Mouse (Mus musculus) CH12.LX (cell line): ENCODE measurements around the gene Entpd3. TPM values are rescaled to one million over a fixed set of nuclear protein-coding genes. Genes with fewer than 3 reads are reported as not detected.

Source experiments
- DNase-seq: peaks from one replicate; pipeline ENCODE4 v3.0.0-alpha.2; 2013; ENCODE audit errors: extremely low read depth
- H3K27ac ChIP-seq: 2 replicates; pipeline ENCODE4 v1.5.1; 2012; ENCODE audit warnings: low read depth, mild to moderate bottlenecking, control low read depth, moderate library complexity; ENCODE audit not compliant: insufficient read depth
- H3K27me3 ChIP-seq: replicated peaks from 2 replicates; pipeline ENCODE3; 2012; ENCODE audit warnings: inconsistent platforms
- H3K36me3 ChIP-seq, 2 experiments: replicated peaks in 1 of 2; 2 replicates each; pipeline versions ENCODE3 to v1.6.1; 2012; ENCODE audit warnings: inconsistent platforms in 1 of 2, low read length in 1 of 2, mild to moderate bottlenecking in 1 of 2, mixed read lengths in 1 of 2, moderate library complexity in 1 of 2; ENCODE audit not compliant: control insufficient read depth in 1 of 2, insufficient read depth in 1 of 2
- H3K4me1 ChIP-seq, 2 experiments: 2 replicates each; pipeline ENCODE4 v1.6.1; 2012; ENCODE audit warnings: inconsistent platforms in 1 of 2, moderate library complexity in 1 of 2; ENCODE audit not compliant: insufficient read depth in 2 of 2, control insufficient read depth in 1 of 2
- H3K4me2 ChIP-seq: 2 replicates; pipeline ENCODE4 v1.6.1; 2012; ENCODE audit warnings: low read depth, mild to moderate bottlenecking, control low read depth; ENCODE audit not compliant: poor library complexity, insufficient read depth, severe bottlenecking
- H3K4me3 ChIP-seq, 3 experiments: fragments of 150-350 bp in 1 of 3; sonication (generic) in 1 of 3; replicated peaks in 1 of 3; 2 replicates each; pipeline versions ENCODE3 to v1.5.1; 2011 to 2012; ENCODE audit warnings: low read depth in 2 of 3, low read length in 2 of 3, mild to moderate bottlenecking in 2 of 3, moderate library complexity in 2 of 3, control low read depth in 1 of 3, improper control_type of control experiment in 1 of 3, inconsistent platforms in 1 of 3, mixed read lengths in 1 of 3; ENCODE audit not compliant: poor library complexity in 1 of 3
- H3K79me2 ChIP-seq: replicated peaks from 2 replicates; pipeline ENCODE4 v1.6.1; 2012; ENCODE audit warnings: mild to moderate bottlenecking, moderate library complexity; ENCODE audit not compliant: control insufficient read depth, poor library complexity, insufficient read depth, severe bottlenecking; ENCODE audit errors: extremely low read depth
- H3K9ac ChIP-seq: 2 replicates; pipeline ENCODE4 v1.6.1; 2012; ENCODE audit warnings: low read depth, mild to moderate bottlenecking, control low read depth, moderate library complexity; ENCODE audit not compliant: insufficient read depth
- H3K9me3 ChIP-seq: replicated peaks from 2 replicates; pipeline ENCODE3; 2012; ENCODE audit warnings: low read length, inconsistent platforms, mixed read lengths
- BHLHE40 ChIP-seq: IDR thresholded peaks from 2 replicates; pipeline ENCODE4 v1.6.1; 2011; ENCODE audit warnings: mild to moderate bottlenecking, low read depth, low read length, improper control_type of control experiment
- CTCF ChIP-seq, 2 experiments: IDR thresholded peaks in 1 of 2; conservative IDR thresholded peaks in 1 of 2; 2 replicates each; pipeline ENCODE4 v1.5.1; 2011 to 2012; ENCODE audit warnings: low read depth in 2 of 2, low read length in 2 of 2, improper control_type of control experiment in 1 of 2, inconsistent platforms in 1 of 2, mild to moderate bottlenecking in 1 of 2, moderate library complexity in 1 of 2
- ELF1 ChIP-seq: IDR thresholded peaks from 2 replicates; pipeline ENCODE4 v1.6.1; 2014; ENCODE audit warnings: low read depth, mild to moderate bottlenecking, inconsistent platforms, low read length, improper control_type of control experiment
- EP300 ChIP-seq: IDR thresholded peaks from 2 replicates; pipeline ENCODE4 v1.6.1; 2011; ENCODE audit warnings: low read length, improper control_type of control experiment
- ETS1 ChIP-seq: conservative IDR thresholded peaks from 2 replicates; pipeline ENCODE4 v1.6.1; 2012; ENCODE audit warnings: low read depth, mild to moderate bottlenecking, inconsistent platforms, low read length, improper control_type of control experiment, moderate library complexity
- GABPA ChIP-seq: IDR thresholded peaks from 2 replicates; pipeline ENCODE4 v1.6.1; 2012; ENCODE audit warnings: low read depth, low read length, improper control_type of control experiment, inconsistent platforms; ENCODE audit not compliant: insufficient replicate concordance
- HCFC1 ChIP-seq: IDR thresholded peaks from 2 replicates; pipeline ENCODE4 v1.6.1; 2012; ENCODE audit warnings: low read depth, mild to moderate bottlenecking, inconsistent platforms, low read length, improper control_type of control experiment
- IRF4 ChIP-seq: IDR thresholded peaks from 2 replicates; pipeline ENCODE4 v1.6.1; 2014; ENCODE audit warnings: low read depth, mild to moderate bottlenecking, inconsistent platforms, low read length, improper control_type of control experiment
- JUND ChIP-seq: conservative IDR thresholded peaks from 2 replicates; pipeline ENCODE4 v1.6.1; 2011; ENCODE audit warnings: low read depth, low read length, improper control_type of control experiment
- KAT2A ChIP-seq: IDR thresholded peaks from 2 replicates; pipeline ENCODE4 v1.6.1; 2012; ENCODE audit warnings: low read length, improper control_type of control experiment, inconsistent platforms; ENCODE audit not compliant: insufficient replicate concordance
- MAX ChIP-seq: IDR thresholded peaks from 2 replicates; pipeline ENCODE4 v1.6.1; 2011; ENCODE audit warnings: low read length, improper control_type of control experiment
- MXI1 ChIP-seq: IDR thresholded peaks from 2 replicates; pipeline ENCODE4 v1.6.1; 2011; ENCODE audit warnings: mild to moderate bottlenecking, low read depth, low read length, improper control_type of control experiment
- MYC ChIP-seq: IDR thresholded peaks from 2 replicates; pipeline ENCODE4 v1.6.1; 2011; ENCODE audit warnings: low read depth, mild to moderate bottlenecking, improper control_type of control experiment, low read length
- NRF1 ChIP-seq: IDR thresholded peaks from 2 replicates; pipeline ENCODE4 v1.6.1; 2014; ENCODE audit warnings: low read depth, mild to moderate bottlenecking, inconsistent platforms, low read length, improper control_type of control experiment, moderate library complexity
- PAX5 ChIP-seq: IDR thresholded peaks from 2 replicates; pipeline ENCODE4 v1.6.1; 2012; ENCODE audit warnings: low read length, inconsistent platforms, mixed read lengths
- POLR2A ChIP-seq: IDR thresholded peaks from 2 replicates; pipeline ENCODE4 v1.6.1; 2011; ENCODE audit warnings: low read depth, mild to moderate bottlenecking, improper control_type of control experiment, low read length
- SIN3A ChIP-seq: IDR thresholded peaks from 2 replicates; pipeline ENCODE4 v1.6.1; 2012; ENCODE audit warnings: low read length, improper control_type of control experiment, inconsistent platforms
- TCF12 ChIP-seq: IDR thresholded peaks from 2 replicates; pipeline ENCODE4 v1.6.1; 2014; ENCODE audit warnings: low read depth, mild to moderate bottlenecking, inconsistent platforms, low read length, improper control_type of control experiment
- UBTF ChIP-seq: IDR thresholded peaks from 2 replicates; pipeline ENCODE4 v1.6.1; 2012; ENCODE audit warnings: low read depth, mild to moderate bottlenecking, inconsistent platforms, low read length, improper control_type of control experiment, moderate library complexity
- USF1 ChIP-seq: IDR thresholded peaks from 2 replicates; pipeline ENCODE4 v1.6.1; 2014; ENCODE audit warnings: low read depth, mild to moderate bottlenecking, inconsistent platforms, low read length, improper control_type of control experiment
- ZNF384 ChIP-seq: IDR thresholded peaks from 2 replicates; pipeline ENCODE4 v1.6.1; 2012; ENCODE audit warnings: low read depth, low read length, improper control_type of control experiment, inconsistent platforms
- dilution Hi-C: fragments of 300-500 bp; cut with MboI; formaldehyde crosslinking; loops from 2 replicates; pipeline ENCODE4 v1.14.3; 2020; ENCODE audit warnings: low sequenced_read_pairs; ENCODE audit not compliant: extremely low pct_unique_long_range_greater_than_20kb, extremely low pct_ligation_motif_present
- in situ Hi-C: fragments of 300-500 bp; cut with MboI; formaldehyde crosslinking; loops from 3 replicates; pipeline ENCODE4 v1.14.3; 2019; ENCODE audit warnings: low sequenced_read_pairs, low pct_ligation_motif_present, low pct_unique_long_range_greater_than_20kb, mixed read lengths
- polyA plus RNA-seq: library from polyadenylated mRNA; unstranded; fragments of >175 nt; gene quantifications from 2 replicates; pipeline ENCODE4 v1.2.1, GENCODE M21; 2012; ENCODE audit warnings: low read depth; ENCODE audit not compliant: insufficient read length
- total RNA-seq, 2 experiments: library from RNA; depleted of rRNA; stranded (reverse); fragments of 300-350 nt in 1 of 2; fragments of >200 nt in 1 of 2; gene quantifications; 2 replicates each; pipeline ENCODE4 v1.2.3; 2012 to 2014

Entpd3 gene
- total and polyA plus RNA-seq, 3 experiments = 0.04 TPM; not detected in 2

DNA sequence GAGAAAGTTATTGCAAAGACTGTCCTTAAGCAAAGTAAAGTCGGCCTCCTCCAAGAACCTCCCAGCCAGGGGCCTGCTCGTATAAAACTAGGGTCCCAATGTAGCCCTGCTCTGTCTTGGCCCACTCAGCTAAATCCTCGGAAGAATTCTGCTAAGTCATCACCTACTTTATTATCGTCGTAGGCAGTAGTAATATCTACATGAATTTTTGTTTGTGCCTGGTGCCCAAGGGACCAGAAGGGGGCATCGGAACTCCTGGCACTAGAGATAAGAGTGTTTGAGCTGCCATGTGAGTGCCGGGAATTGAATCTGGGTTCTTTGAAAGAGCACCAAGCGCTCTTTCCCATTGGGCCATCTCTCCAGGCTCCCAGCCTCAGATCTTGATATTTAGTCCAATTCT is 11.7 kb upstream of the Entpd3 start:
- Histone ChIP-seq H3K9me3 (no peaks in the 10 kb centered on the region), H3K27ac (no peak overlapping the region), H3K36me3 (no peaks in the 10 kb centered on the region), H3K79me2 (no peaks in the 10 kb centered on the region), H3K27me3 (no peaks in the 10 kb centered on the region), H3K4me3 (no peak overlapping the region), H3K4me1 (no peaks in the 10 kb centered on the region), H3K9ac (no peak overlapping the region), H3K4me2 (no peak overlapping the region)
- no peak for DNase-seq
- dilution Hi-C loops = no loop called here
- no peak for TF ChIP-seq EP300
- TF ChIP-seq ZNF384 = no peak
- no peak for TF ChIP-seq UBTF
- no peak for TF ChIP-seq MXI1
- no peak for TF ChIP-seq CTCF (conservative IDR thresholded peaks at IDR 0.05 in 1 of 2, IDR thresholded peaks at IDR 0.05 in 1 of 2; ENCODE audit: low read depth in 2 of 2, low read length in 2 of 2)
- in situ Hi-C loops = no loop called here

DNA sequence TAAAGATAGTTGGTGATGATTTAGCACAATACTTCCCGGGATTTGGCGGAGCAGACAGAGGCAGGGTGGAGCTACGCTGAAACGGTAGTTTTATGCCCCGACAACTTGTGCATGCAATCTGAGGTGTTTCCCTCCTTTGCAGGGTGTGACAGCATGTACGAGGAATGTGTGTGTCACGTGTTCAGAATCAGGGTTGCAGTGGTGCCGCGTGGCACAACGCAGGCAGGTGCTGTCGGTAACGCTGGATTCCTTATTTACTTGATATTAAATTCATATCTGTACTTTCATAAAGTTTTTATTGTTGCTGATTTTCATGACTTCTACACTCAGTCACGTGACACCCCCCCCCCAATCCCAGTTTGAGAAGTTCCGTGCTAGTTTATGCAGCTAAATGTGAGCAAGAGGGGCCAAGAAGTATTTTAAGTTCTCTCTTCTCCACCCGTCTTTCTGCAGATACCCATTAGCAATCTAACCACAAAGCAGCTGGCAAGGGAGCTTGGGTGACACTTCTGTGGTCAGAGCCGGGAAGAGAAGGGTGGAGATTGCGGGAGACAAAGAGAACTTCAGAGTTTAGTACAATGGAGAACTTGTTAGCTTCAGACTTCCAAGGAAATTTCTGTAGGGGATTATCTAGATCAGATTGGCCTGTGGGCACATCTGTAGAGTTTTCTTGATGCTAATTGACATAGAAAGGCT is 10.7 kb upstream of the Entpd3 start:
- dilution Hi-C loops (no loop called here), in situ Hi-C loops (no loop called here)
- peaks cover 3% of the 10 kb centered on the region for H3K9me3 ChIP-seq
- no peak for DNase-seq
- H3K9ac ChIP-seq = no peak overlapping the region
- no peaks in the 10 kb centered on the region for H3K27me3 ChIP-seq
- H3K4me2 ChIP-seq = no peak overlapping the region
- TF ChIP-seq IRF4 = no peak
- TF ChIP-seq HCFC1 = no peak
- TF ChIP-seq MAX = no peak
- no peak for TF ChIP-seq CTCF (conservative IDR thresholded peaks at IDR 0.05 in 1 of 2, IDR thresholded peaks at IDR 0.05 in 1 of 2; ENCODE audit: low read depth in 2 of 2, low read length in 2 of 2)
- H3K4me1 ChIP-seq = no peaks in the 10 kb centered on the region
- no peak overlapping the region for H3K27ac ChIP-seq
- no peaks in the 10 kb centered on the region for H3K36me3 ChIP-seq
- no peaks in the 10 kb centered on the region for H3K79me2 ChIP-seq
- H3K4me3 ChIP-seq = no peak overlapping the region

DNA sequence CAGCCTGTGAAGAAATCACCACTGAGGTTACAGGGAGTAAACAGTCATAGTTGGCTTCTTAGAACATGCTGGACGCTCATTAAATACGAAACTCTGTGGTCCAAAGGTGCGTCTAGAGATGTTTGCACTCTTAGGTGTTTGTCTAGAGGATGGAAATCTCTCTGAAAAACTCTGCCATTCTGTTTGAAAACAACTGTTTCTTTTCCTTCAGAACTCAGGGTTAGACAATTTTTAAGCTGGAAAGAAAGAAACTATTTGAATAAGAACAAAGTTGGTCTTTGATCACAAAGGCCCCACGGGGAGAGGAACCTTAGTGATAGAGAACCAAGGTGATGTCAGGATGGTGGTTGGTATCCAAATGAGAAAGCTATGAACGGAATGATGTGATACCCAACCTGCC is 9.1 kb upstream of the Entpd3 start:
- no peaks in the 10 kb centered on the region for H3K36me3 ChIP-seq
- no peak overlapping the region for H3K27ac ChIP-seq
- H3K27me3 ChIP-seq = no peaks in the 10 kb centered on the region
- dilution Hi-C loops = no loop called here
- H3K4me3 ChIP-seq = no peak overlapping the region
- DNase-seq = no peak
- no peak overlapping the region for H3K4me2 ChIP-seq
- no peaks in the 10 kb centered on the region for H3K79me2 ChIP-seq
- no peak overlapping the region for H3K9ac ChIP-seq
- peaks cover 7% of the 10 kb centered on the region for H3K9me3 ChIP-seq
- no peaks in the 10 kb centered on the region for H3K4me1 ChIP-seq
- TF ChIP-seq GABPA = no peak
- TF ChIP-seq JUND = no peak
- no peak for TF ChIP-seq MYC
- no peak for TF ChIP-seq USF1
- no peak for TF ChIP-seq NRF1
- TF ChIP-seq PAX5 = no peak
- TF ChIP-seq SIN3A = no peak
- TF ChIP-seq ZNF384 = no peak
- no peak for TF ChIP-seq ETS1
- no peak for TF ChIP-seq POLR2A
- TF ChIP-seq KAT2A = no peak
- TF ChIP-seq BHLHE40 = no peak
- TF ChIP-seq TCF12 = no peak
- TF ChIP-seq ELF1 = no peak
- TF ChIP-seq, all 38 proteins: peak for 0
- in situ Hi-C loops = no loop called here
